ENCODE assay signal across 12 mouse cellular contexts in the genomic region with DNA sequence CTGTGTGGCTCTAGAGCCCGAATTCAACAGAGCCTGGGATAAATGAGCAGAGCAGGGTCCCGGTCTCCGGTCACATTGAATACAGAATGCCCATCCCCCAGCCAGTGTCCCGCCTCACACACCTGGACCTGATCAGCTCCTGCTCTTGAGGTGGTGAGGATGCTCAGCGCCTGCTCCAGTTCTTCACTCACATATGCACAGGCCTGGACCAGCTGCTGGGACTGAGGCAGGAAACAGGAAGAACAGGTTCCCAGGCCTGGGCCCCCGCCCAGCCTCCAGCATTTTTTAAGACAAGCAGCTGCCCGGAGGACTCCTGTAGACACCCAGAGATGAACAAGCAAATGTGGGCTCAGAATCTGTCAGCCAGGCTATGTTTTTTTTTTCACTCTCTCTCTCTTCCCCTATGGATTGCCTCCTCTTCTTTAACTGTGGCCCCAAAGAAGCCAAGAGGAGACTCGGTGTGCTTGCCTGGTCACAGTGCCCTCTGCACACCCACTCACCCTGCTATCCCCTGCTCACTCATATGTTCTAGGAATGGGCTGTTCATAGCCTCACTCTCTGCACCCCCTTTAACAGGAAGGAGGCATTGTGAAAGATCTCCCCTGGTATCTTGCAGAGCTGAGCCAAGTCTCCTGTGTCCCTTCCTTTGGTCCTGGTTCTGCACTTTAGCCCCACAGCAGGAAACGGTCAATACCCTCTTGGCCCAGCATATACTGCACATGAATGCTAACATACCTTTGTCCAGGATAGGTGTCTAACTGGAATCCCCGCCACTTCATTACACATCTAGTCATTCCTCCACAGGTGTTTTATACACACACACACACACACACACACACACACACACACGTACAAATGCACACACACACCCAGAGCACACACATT. TPM values are rescaled to one million over a fixed set of nuclear protein-coding genes. Genes with fewer than 3 reads are reported as not detected.
DNase-seq lines count a peak whose midpoint lies in the region; ATAC-seq and TF ChIP-seq lines count a peak whose summit lies in the region.
"Had no signal": no experiment of that assay in that cellular context is flagged by ENCODE, and none has a peak within 500 bp of the region (broad histone marks: within the 10 kb centered on the region; RNA-seq: fewer than 3 reads in every experiment).

No protein-coding gene starts in this region.

- no peak overlapping the region for H3K4me3 ChIP-seq in kidney, embryonic 16.5 days (ENCODE audit: low read length)
- no peak overlapping the region for H3K4me3 ChIP-seq in limb, embryonic 14.5 days (replicated peaks; ENCODE audit: low read length)
- no peak overlapping the region for H3K4me3 ChIP-seq in forebrain, postnatal 0 days (ENCODE audit: low read depth, low read length)
- H3K4me3 ChIP-seq: lung, embryonic 15.5 days had no signal

- DNase-seq in kidney, postnatal 36 days, result peak; percentile 43 to 55
- DNase-seq in 416B (ENCODE audit: low read depth) (peak; percentile 52), R1 (ENCODE audit: low read depth, low spot score) (peak; percentile 17)
- peak; percentile 52 for DNase-seq in limb, embryonic 14.5 days (ENCODE audit: low spot score)
- no peak for DNase-seq in cerebellum, postnatal 14 days
- DNase-seq in forebrain, postnatal 0 days, result no peak
- DNase-seq: cerebellum, postnatal 10 days; gastrocnemius, postnatal 10 days; kidney, adult 8-10 months; thymus, postnatal 25 days had no signal

- H3K4me1 ChIP-seq in kidney, embryonic 16.5 days (ENCODE audit: insufficient read depth, low read length), result no peaks in the 10 kb centered on the region
- H3K4me1 ChIP-seq in limb, embryonic 14.5 days (ENCODE audit: control insufficient read depth, insufficient read depth, low read length), result peaks cover 6% of the 10 kb centered on the region
- H3K4me1 ChIP-seq in forebrain, postnatal 0 days (ENCODE audit: insufficient read depth), result no peaks in the 10 kb centered on the region

- no peaks in the 10 kb centered on the region for H3K36me3 ChIP-seq in kidney, embryonic 16.5 days (ENCODE audit: insufficient read depth, low read length)
- no peaks in the 10 kb centered on the region for H3K36me3 ChIP-seq in limb, embryonic 14.5 days (ENCODE audit: control insufficient read depth, insufficient read depth, low read length)
- no peaks in the 10 kb centered on the region for H3K36me3 ChIP-seq in forebrain, postnatal 0 days (ENCODE audit: insufficient read depth)
- H3K36me3 ChIP-seq: lung, embryonic 15.5 days had no signal

- TF ChIP-seq POLR2A in limb, embryonic 14.5 days (IDR thresholded peaks at IDR 0.05; ENCODE audit: borderline replicate concordance, extremely low read depth, insufficient read depth, insufficient read length), result no peak

- no peaks in the 10 kb centered on the region for H3K9me3 ChIP-seq in kidney, embryonic 16.5 days (ENCODE audit: low read length)
- H3K9me3 ChIP-seq in limb, embryonic 14.5 days (ENCODE audit: control insufficient read depth, low read length), result no peaks in the 10 kb centered on the region
- H3K9me3 ChIP-seq in forebrain, postnatal 0 days (ENCODE audit: low read length), result no peaks in the 10 kb centered on the region
- H3K9me3 ChIP-seq: lung, embryonic 15.5 days had no signal

- no peaks in the 10 kb centered on the region for H3K27me3 ChIP-seq in kidney, embryonic 16.5 days (ENCODE audit: insufficient read depth, low read length)
- no peaks in the 10 kb centered on the region for H3K27me3 ChIP-seq in limb, embryonic 14.5 days (ENCODE audit: control insufficient read depth, insufficient read depth, low read length)
- H3K27me3 ChIP-seq in forebrain, postnatal 0 days (ENCODE audit: insufficient read depth, low read length), result no peaks in the 10 kb centered on the region
- H3K27me3 ChIP-seq: lung, embryonic 15.5 days had no signal

- H3K4me2 ChIP-seq in kidney, embryonic 16.5 days (replicated peaks; ENCODE audit: low read depth, low read length), result no peak overlapping the region
- H3K4me2 ChIP-seq in limb, embryonic 14.5 days (replicated peaks; ENCODE audit: low read depth, low read length, severe bottlenecking), result no peak overlapping the region
- no peak overlapping the region for H3K4me2 ChIP-seq in forebrain, postnatal 0 days (ENCODE audit: low read depth)
- H3K4me2 ChIP-seq: lung, embryonic 15.5 days had no signal

- H3K27ac ChIP-seq in kidney, embryonic 16.5 days (ENCODE audit: low read length), result no peak overlapping the region
- H3K27ac ChIP-seq in limb, embryonic 14.5 days (replicated peaks; ENCODE audit: low read depth, low read length), result no peak overlapping the region
- no peak overlapping the region for H3K27ac ChIP-seq in forebrain, postnatal 0 days (ENCODE audit: low read depth, low read length)
- H3K27ac ChIP-seq: lung, embryonic 15.5 days had no signal

- no peak overlapping the region for H3K9ac ChIP-seq in kidney, embryonic 16.5 days (replicated peaks; ENCODE audit: low read length)
- H3K9ac ChIP-seq in limb, embryonic 14.5 days (ENCODE audit: low read depth, low read length, severe bottlenecking), result no peak overlapping the region
- H3K9ac ChIP-seq in forebrain, postnatal 0 days, result no peak overlapping the region
- H3K9ac ChIP-seq: lung, embryonic 15.5 days had no signal

- WGBS in kidney, embryonic 16.5 days, result 70% methylated on average over 11 of the region's 11 CpGs
- 43% methylated on average over 11 of the region's 11 CpGs for WGBS in limb, embryonic 14.5 days
- 81% methylated on average over 11 of the region's 11 CpGs for WGBS in forebrain, postnatal 0 days

- ATAC-seq in kidney, embryonic 16.5 days (ENCODE audit: low FRiP score, low TSS enrichment), result no peak
- ATAC-seq in limb, embryonic 14.5 days (ENCODE audit: low FRiP score, low read depth), result no peak; the same call in 1 of the 2 replicates
- ATAC-seq in forebrain, postnatal 0 days, result no peak

- no peak for TF ChIP-seq CTCF in forebrain, postnatal 0 days (IDR thresholded peaks at IDR 0.05; ENCODE audit: low read depth)

RNA-seq across cellular contexts. Expression of a gene that starts 9.0 kb away (rescaled TPM):
- 1.2 and 1.4 TPM in 2 replicates for polyA plus RNA-seq in kidney, embryonic 16.5 days (2015; fragmentation: Nextera tagmentation; extraction: Ambion mirVana)
- 2.0 and 2.1 TPM in 2 replicates for polyA plus RNA-seq in limb, embryonic 14.5 days (2012; rRNA removed)
- polyA plus RNA-seq in limb, embryonic 14.5 days (2014; fragmentation: Nextera tagmentation; extraction: Ambion mirVana), result 2.2 and 3.2 TPM in 2 replicates
- 0.38 and 0.67 TPM in 2 replicates for total RNA-seq in forebrain, postnatal 0 days (2014; rRNA removed)
- polyA plus RNA-seq in forebrain, postnatal 0 days (2015; fragmentation: Nextera tagmentation; extraction: Ambion mirVana), result 0.24 and 0.40 TPM in 2 replicates

RNA-seq across cellular contexts. Expression of a gene that starts 29.2 kb away (rescaled TPM):
- 4.8 and 5.2 TPM in 2 replicates for polyA plus RNA-seq in kidney, embryonic 16.5 days (2015; fragmentation: Nextera tagmentation; extraction: Ambion mirVana)
- polyA plus RNA-seq in limb, embryonic 14.5 days (2012; rRNA removed), result 5.3 and 8.5 TPM in 2 replicates
- 5.9 and 6.5 TPM in 2 replicates for polyA plus RNA-seq in limb, embryonic 14.5 days (2014; fragmentation: Nextera tagmentation; extraction: Ambion mirVana)
- 1.2 and 2.3 TPM in 2 replicates for total RNA-seq in forebrain, postnatal 0 days (2014; rRNA removed)
- 3.1 and 3.8 TPM in 2 replicates for polyA plus RNA-seq in forebrain, postnatal 0 days (2015; fragmentation: Nextera tagmentation; extraction: Ambion mirVana)

Comparison
In these comparisons a context has a peak if more than half of its experiments do, and no peak if none do; other contexts are left out.
1. DNase-seq: peak in kidney, postnatal 36 days (2 of 2), 416B (single experiment), R1 (single experiment) and limb, embryonic 14.5 days (single experiment); none in cerebellum, postnatal 14 days (0 of 2) and forebrain, postnatal 0 days (single experiment).